Mouse (Mus musculus): ENCODE data around the gene Gm13693. TPM values are rescaled to one million over a fixed set of nuclear protein-coding genes. Genes with fewer than 3 reads are reported as not detected.
"Not testable (repeated sequence)": the region's sequence is repeated elsewhere in the genome, so short reads cannot be mapped to it uniquely, and the experiment has no call there.

The Gm13693 gene
- polyA plus RNA-seq, 1 experiment = not detected

GRCm38 (mm10) chr2:83990253-83990652 lies 28.9 kb downstream of the Gm13693 start, which contains the start of gene Gm13691:
Gene Gm13691, plus strand, starts transcription at chr2:83990553.
- H3K27ac ChIP-seq (ENCODE audit: insufficient read depth, low read length); H3K4me1 ChIP-seq (ENCODE audit: control insufficient read depth, insufficient read depth, insufficient read length): not testable (repeated sequence)

GRCm38 (mm10) chr2:83993639-83994255 lies 32.4 kb downstream of the Gm13693 start:
- 1% methylated on average over 8 of the region's 9 CpGs for WGBS
- H3K4me1 ChIP-seq (ENCODE audit: control insufficient read depth, insufficient read depth, insufficient read length); H3K36me3 ChIP-seq (ENCODE audit: control insufficient read depth, insufficient read depth, low read length); H3K27me3 ChIP-seq (ENCODE audit: control insufficient read depth, insufficient read depth, low read length); H3K27ac ChIP-seq (ENCODE audit: insufficient read depth, low read length); H3K4me3 ChIP-seq (ENCODE audit: extremely low read depth, insufficient read depth, insufficient read length): not testable (repeated sequence)
- peak; percentile 4 to 61 for DNase-seq (ENCODE audit: low read depth in 1 of 2, low spot score in 2 of 2)

More at GRCm38 (mm10) chr2:83990253-83990652, 28.9 kb downstream of the Gm13693 start, which contains the start of gene Gm13691:
- not testable (repeated sequence) for H3K36me3 ChIP-seq (ENCODE audit: control insufficient read depth, insufficient read depth, low read length); H3K4me3 ChIP-seq (ENCODE audit: extremely low read depth, insufficient read depth, insufficient read length); H3K27me3 ChIP-seq (ENCODE audit: control insufficient read depth, insufficient read depth, low read length); DNase-seq (ENCODE audit: low read depth in 1 of 2, low spot score in 2 of 2)
- WGBS = no CpG with 5 or more reads among the region's 6 CpGs

- not testable (repeated sequence) for H3K4me3 ChIP-seq (ENCODE audit: extremely low read depth, insufficient read depth, insufficient read length); DNase-seq (ENCODE audit: low read depth in 1 of 2, low spot score in 2 of 2); H3K4me1 ChIP-seq (ENCODE audit: control insufficient read depth, insufficient read depth, insufficient read length); H3K27me3 ChIP-seq (ENCODE audit: control insufficient read depth, insufficient read depth, low read length); H3K27ac ChIP-seq (ENCODE audit: insufficient read depth, low read length); H3K36me3 ChIP-seq (ENCODE audit: control insufficient read depth, insufficient read depth, low read length)
- 32% methylated on average over 3 of the region's 3 CpGs for WGBS
These were observed 33.2 kb downstream of the Gm13693 start for GRCm38 (mm10) chr2:83994526-83994925.

- H3K4me1 ChIP-seq (ENCODE audit: control insufficient read depth, insufficient read depth, insufficient read length) = no peaks in the 10 kb centered on the region
- no peaks in the 10 kb centered on the region for H3K27me3 ChIP-seq (ENCODE audit: control insufficient read depth, insufficient read depth, low read length)
- no peaks in the 10 kb centered on the region for H3K36me3 ChIP-seq (ENCODE audit: control insufficient read depth, insufficient read depth, low read length)
- no peak for DNase-seq (ENCODE audit: low read depth in 1 of 2, low spot score in 2 of 2)
- WGBS = 70% methylated on average over 1 of the region's 1 CpGs
- no peak overlapping the region for H3K4me3 ChIP-seq (ENCODE audit: extremely low read depth, insufficient read depth, insufficient read length)
- no peak overlapping the region for H3K27ac ChIP-seq (ENCODE audit: insufficient read depth, low read length)
- TF ChIP-seq POLR2A (IDR thresholded peaks at IDR 0.05; ENCODE audit: low read depth, low read length) (no peak), CTCF (IDR thresholded peaks at IDR 0.05; ENCODE audit: extremely low read depth, insufficient read depth, insufficient read length, insufficient replicate concordance) (no peak)
These were observed 47.6 kb downstream of the Gm13693 start for GRCm38 (mm10) chr2:84008913-84009312.

- DNase-seq (ENCODE audit: low read depth in 1 of 2, low spot score in 2 of 2) = no peak
- TF ChIP-seq POLR2A (IDR thresholded peaks at IDR 0.05; ENCODE audit: low read depth, low read length) = no peak
- TF ChIP-seq CTCF (IDR thresholded peaks at IDR 0.05; ENCODE audit: extremely low read depth, insufficient read depth, insufficient read length, insufficient replicate concordance) = no peak
- Histone ChIP-seq H3K27ac (ENCODE audit: insufficient read depth, low read length) (no peak overlapping the region), H3K27me3 (ENCODE audit: control insufficient read depth, insufficient read depth, low read length) (no peaks in the 10 kb centered on the region), H3K36me3 (ENCODE audit: control insufficient read depth, insufficient read depth, low read length) (no peaks in the 10 kb centered on the region), H3K4me3 (ENCODE audit: extremely low read depth, insufficient read depth, insufficient read length) (no peak overlapping the region), H3K4me1 (ENCODE audit: control insufficient read depth, insufficient read depth, insufficient read length) (no peaks in the 10 kb centered on the region)
- WGBS = 24% methylated on average over 3 of the region's 3 CpGs
These were observed 48.5 kb downstream of the Gm13693 start for GRCm38 (mm10) chr2:84009818-84010217.

Other genes with a start within 250 kb of the Gm13693 start
- 17.5 and 36.6 TPM in 2 replicates for gene Itgav, start 237.1 kb upstream of the Gm13693 start, polyA plus RNA-seq (2012; rRNA removed)
- 0.07 and 0.15 TPM in 2 replicates for gene Fam171b, start 148.9 kb upstream of the Gm13693 start, polyA plus RNA-seq (2012; rRNA removed)
- gene Zswim2, start 20.3 kb upstream of the Gm13693 start, polyA plus RNA-seq (2012; rRNA removed) = not detected in 2 replicates
- not detected in 2 replicates for gene Gm13698, start 5.8 kb upstream of the Gm13693 start, polyA plus RNA-seq (2012; rRNA removed)
- gene Gm13695, start 5.8 kb downstream of the Gm13693 start, polyA plus RNA-seq (2012; rRNA removed) = not detected in 2 replicates
- gene Gm13696, start 11.6 kb downstream of the Gm13693 start, polyA plus RNA-seq (2012; rRNA removed) = not detected in 2 replicates
- gene Gm13694, start 17.4 kb downstream of the Gm13693 start, polyA plus RNA-seq (2012; rRNA removed) = not detected in 2 replicates
- gene Gm13697, start 23.2 kb downstream of the Gm13693 start, polyA plus RNA-seq (2012; rRNA removed) = not detected in 2 replicates
- gene Gm13691, start 29.1 kb downstream of the Gm13693 start, polyA plus RNA-seq (2012; rRNA removed) = not detected in 2 replicates